Mouse (Mus musculus): ENCODE measurements at regions not wholly inside any gene's neighbourhood (a gene's known extent, or its start where the extent isn't known, plus 50 kb on each side); places are given as distances from the start of the nearest gene placed in this dataset.
A peak's percentile ranks its signal among the peaks of the same experiment; 100 is the strongest.

DNA sequence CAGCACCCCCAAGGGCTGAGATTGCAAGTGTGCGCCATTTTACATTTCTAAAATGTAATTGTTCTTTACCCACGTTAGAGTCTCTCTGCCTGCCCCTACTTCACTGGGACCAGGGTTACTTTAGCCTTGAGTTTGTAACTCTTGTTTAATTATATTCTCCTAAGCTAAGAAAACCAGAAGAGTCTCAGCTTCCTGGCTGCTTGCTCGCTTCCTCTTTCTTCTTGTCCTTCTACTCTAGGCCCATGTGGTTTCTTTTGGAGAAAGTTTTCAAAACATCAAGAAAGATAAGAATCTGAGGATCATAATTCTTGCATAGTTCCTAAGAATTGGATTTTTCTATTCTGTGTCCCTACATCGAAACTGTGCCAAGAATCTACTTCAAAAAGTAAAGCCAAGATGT lies 228.6 kb downstream of the Tmsb4x start:
- DNase-seq (ENCODE audit: low spot score in 2 of 2) = peak in 1 of 2 experiments; percentile 4

DNA sequence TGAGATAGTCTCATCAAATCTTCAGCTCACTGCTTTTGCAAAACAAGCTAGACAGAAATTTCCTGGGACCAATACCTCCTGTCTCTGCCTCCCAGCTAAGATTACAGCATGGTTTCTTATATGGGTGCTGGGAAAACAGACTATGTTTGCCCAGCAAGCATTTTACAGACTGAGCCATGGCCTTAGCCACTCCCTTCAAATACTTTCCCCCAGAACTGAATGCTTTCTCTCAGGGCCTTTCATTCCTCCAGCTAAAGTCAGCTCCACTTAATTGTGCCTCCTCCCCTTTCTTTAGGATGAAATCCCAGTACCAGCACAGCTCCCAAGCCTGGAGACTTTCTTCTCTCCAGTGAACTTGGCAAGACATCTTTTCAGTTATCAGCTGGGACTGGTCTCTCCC lies 232.1 kb downstream of the Tmsb4x start:
- no peak for DNase-seq (ENCODE audit: low spot score in 2 of 2)

DNA sequence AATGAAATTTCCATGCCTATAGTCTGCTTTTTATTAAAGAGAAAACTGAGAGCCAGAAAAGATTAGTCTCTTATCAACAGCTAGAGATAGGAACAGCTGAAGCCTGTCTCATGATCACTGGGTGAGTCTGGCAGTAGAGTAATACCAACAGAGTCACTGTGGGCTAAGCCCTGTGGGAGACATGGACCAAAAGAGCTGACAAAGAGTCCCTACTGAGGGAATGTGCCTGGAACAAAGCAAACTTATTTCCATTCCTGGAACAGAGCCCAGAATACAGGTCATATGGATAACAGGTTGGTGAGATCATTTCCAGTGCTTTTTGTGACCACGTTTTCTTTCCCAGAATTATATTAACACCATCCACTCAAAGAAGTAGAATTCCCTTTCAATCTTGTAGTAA lies 237.4 kb downstream of the Tmsb4x start:
- DNase-seq (ENCODE audit: low spot score in 2 of 2) = no peak

DNA sequence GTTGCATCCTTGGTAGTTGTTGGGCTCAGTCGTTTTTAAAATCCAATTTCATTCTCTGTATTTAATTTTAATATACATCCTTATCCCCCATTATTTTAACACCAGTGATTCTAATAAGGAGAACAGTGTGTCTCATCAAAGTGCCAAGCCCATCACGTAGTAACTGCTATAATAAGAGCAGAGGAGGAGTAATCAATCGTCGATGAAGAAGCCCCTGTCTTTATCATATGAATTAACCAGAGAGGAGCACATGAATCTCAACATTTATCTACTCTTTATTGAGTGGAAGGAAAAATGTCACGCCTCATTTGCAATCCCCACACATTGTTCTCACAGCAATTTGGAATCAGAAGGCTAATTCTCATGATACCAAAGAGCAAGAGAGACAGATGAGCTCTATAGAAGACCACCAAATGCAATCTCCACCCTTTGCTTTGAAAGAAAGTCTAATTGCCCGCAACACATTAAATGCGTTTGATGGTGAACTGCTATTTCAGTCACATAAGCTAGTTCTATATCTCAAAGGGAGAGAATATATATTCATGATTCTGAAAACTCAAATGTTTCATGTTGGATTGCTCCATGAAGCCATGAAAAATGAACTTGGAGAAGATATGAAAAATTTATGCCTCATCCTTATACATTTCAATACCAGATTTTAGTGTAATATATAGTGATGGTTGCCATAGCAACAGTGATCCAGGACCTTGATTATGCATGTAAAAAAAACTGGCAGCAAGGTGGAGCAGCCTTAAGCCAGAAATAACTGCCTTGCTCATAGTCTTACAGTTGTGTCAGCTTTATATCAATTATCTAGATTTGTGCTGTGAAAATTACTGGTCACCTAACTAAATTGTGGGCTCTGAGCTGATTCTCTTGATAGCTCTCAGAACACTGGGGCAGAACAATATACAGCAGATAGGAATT lies 244.2 kb downstream of the Tmsb4x start:
- DNase-seq (ENCODE audit: low spot score in 2 of 2) = no peak

DNA sequence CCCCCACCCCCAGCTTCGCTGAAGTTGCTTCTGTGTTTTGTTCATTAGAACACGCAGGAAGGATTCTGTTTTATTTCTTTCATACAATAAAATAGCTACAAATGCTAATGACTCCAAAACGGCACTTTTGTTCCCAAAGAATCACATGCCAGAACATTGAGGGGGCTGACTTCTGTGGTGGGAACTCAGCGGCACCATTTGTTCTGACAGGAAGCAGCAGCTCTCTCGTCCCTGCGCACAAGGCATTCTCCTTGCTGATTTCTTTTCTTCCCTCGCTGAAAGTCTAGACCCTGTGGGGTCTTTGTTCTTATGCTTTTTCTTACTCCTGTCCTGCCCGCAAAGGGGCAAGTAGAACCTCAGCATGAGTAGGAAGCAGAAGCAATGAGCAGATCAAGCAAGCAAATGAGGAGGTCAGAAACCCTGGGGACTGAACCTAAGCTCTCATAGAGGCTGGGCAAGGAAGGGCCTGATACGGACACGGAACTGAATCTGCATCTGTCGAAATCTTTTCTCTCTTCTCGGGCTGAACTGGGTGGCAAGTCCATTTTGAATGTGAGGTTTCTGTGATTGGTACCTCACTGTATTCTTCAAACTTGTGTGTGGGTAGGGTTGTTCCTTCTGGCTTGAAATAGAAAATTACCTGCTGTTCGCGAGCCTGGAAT lies 256.5 kb downstream of the Tmsb4x start:
- DNase-seq (ENCODE audit: low spot score in 2 of 2) = peak; percentile 58 to 61

DNA sequence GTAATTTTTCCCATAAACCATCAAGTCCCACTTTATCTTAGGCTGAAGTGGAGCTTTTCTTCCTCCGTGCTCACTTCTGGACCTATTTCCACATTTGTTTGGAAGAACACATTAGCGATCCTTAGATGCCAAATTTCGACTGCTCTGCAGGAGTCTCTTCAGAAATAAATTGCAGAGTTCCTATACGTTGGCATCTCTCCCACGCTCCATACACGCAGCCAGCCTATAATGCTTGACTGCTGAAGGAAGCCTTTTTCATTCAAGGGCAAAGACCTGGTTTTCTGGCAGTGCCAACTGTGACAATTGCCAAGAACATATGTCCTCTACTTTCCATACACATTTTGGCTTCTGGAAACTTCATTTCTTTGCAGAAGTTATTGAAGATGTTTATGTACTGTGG lies 258.1 kb downstream of the Tmsb4x start:
- no peak for DNase-seq (ENCODE audit: low spot score in 2 of 2)

DNA sequence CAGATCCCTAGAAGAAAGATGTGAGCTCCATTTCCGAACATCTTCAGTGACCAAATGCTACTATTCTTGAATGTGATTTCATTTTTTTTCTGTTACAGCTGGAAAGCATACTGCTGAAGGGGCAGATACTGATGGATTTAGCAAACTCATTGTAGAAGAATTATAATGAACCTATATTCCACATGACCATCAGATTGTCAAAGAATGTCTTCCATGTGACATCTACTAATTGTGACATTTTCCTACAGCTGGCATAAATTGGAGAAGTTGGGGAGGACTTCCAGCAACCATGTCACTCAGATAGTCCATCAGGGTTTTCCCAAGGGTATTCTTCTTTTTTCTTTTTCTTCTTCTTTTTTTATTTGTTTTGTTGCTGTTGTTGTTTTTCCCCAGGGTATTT lies 263.2 kb downstream of the Tmsb4x start:
- no peak for DNase-seq (ENCODE audit: low spot score in 2 of 2)

DNA sequence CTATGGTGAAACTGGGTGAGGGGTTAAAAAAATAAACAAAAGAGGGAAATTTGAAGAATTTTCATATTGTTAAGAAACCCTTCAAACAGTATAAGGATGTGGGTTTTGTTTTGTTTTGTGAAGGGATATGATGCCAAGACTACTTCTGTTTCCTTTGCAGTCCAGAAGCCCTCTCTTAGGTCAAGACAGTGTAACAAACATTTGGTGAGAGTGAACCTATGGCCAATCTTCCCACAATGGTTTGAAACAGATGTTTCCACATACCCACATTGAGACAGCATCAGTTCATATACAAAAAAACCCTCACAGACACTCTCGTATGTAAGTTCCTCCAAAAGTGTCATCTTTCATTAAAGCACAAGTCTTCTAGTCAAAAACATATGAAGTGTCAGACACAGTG lies 263.6 kb downstream of the Tmsb4x start:
- DNase-seq (ENCODE audit: low spot score in 2 of 2) = no peak

DNA sequence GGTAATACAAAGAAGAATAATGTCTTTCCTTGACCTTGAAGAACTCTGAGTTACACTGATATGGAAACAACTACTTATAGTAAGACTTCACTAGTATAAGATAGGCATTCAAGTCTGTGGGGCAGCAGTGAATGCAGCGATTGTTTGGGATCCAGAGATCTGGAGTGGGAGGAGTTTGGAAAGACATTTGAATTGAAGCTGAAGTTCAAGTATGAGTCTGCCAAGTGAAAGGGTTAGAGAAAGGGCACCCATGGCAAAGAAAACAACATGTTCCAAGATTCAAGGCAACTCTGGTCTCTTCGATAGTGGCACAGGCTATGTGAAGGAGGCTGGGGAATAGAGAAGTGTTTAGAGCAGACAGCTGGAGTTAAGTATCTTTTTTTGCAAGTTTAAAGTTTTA lies 275.3 kb downstream of the Tmsb4x start:
- no peak for DNase-seq (ENCODE audit: low spot score in 2 of 2)

DNA sequence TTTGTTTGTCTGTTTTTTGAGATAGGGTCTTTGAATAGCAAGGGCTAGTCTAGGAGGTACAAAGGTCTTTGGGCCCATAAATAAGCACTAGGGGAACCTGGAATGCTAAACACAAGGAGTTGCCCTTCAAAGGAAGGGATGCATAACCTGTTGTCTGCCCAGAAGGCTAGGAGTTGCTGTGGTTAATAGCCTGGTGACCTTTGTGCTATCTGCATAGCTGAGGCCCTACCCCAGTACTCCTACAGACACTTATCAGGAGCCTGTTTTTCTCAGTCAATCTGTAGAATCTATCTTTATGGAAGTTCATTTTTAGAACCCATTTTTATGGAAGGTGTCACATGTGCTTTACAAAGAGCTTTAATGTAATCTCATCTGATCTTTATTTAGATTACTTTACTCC lies 276.6 kb downstream of the Tmsb4x start:
- DNase-seq (ENCODE audit: low spot score in 2 of 2) = no peak

DNA sequence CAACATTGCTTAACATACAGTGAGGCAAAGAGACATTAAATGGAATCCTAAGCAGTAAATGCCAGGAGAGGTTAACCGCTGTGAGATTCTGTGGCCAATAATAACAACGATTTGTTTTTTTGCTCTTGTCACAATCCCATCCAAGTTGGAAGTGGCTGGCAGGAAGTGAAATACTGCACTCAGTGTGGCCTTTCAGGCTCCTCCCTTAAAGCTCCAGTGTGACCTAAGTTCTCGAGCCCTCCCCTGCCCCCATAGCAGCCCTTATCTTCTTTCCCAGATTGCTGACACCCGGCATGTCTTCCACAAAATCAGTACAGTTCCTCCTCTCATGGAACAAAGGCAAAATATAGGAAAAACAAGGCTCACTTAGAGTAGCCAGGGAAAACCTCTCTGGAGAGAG lies 278.1 kb downstream of the Tmsb4x start:
- peak in 1 of 2 experiments; percentile 1 for DNase-seq (ENCODE audit: low spot score in 2 of 2)

DNA sequence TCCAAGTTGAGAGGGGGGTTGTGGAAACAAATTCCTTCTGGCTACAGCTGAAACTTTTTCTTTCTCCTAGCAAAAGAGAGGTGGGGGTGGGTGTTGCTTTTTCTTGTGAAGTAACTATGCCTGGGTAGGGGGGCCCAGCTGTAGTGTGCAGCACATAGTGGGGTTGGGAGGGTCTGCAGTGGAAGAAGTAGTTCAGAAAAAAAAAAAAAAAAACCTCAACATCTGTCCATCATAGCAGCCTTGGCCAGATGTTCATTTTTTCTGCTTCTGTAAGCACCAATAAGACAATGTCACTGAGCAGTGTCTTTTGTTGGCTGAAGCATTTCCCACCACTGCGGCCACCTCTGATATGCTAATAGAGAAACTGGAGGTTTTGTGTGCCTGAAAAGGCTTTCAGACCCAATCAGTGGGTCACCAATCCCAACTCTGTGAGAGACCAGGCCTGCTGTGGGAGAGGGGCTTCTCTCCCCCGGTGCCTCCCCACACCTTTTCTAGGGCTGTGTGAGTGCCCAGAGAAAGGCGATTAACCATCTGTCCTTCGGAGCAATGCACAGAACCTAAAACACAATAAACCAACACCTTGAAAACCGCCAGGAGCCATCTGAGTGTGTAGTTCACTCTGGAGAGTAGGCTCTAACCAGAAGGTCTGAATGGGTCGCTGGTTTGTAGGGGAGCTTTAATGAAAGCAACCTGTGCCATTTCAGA lies 279.2 kb downstream of the Tmsb4x start:
- no peak for DNase-seq (ENCODE audit: low spot score in 2 of 2)

DNA sequence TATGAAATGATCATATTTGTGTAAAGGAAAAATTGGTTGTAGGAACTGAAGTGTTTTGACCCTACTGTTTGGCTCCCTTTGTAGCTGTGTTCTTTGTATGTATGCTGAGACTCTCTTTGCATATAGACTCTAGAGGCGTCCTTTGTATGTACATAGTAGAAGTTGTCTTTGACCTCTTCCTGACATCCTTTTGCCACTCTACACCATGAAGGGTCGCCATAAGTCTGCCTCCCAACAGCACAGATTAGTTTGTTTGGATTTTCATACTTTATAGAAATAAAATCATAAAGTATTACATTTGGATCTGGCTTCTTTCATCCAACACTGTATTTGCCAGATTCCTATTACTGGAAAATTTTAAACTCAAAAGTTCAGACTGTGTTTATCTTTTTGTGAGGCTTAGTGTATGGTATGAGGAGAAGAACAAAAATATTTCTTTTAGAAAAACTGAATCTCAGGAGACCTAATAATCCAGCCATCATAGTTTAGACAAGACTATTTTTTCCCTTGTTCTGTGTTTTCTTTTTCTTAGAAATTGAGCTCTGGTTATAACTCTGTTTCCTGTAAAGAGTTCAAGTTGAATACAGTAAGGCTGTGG lies 293.7 kb downstream of the Tmsb4x start:
- no peak for DNase-seq (ENCODE audit: low spot score in 2 of 2)

DNA sequence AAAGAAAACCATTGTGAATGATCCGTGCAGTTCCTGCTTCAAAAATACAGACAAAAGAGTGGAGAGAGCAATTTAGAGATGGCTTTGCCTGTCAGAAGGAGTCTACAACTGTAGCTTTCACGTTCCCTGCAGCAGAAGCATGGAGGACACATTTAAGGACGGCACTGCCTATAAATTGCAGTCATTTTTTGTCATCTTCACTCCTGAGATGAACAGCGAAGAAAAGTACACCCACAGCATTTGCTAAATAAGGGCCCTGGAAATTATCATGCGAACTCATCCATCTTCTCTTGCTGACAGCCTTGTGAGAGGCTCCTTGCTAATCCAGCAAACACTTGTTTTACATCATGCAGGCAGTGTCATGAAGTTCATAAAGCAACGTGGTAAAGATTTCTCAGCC lies 302.5 kb downstream of the Tmsb4x start:
- DNase-seq (ENCODE audit: low spot score in 2 of 2) = no peak

DNA sequence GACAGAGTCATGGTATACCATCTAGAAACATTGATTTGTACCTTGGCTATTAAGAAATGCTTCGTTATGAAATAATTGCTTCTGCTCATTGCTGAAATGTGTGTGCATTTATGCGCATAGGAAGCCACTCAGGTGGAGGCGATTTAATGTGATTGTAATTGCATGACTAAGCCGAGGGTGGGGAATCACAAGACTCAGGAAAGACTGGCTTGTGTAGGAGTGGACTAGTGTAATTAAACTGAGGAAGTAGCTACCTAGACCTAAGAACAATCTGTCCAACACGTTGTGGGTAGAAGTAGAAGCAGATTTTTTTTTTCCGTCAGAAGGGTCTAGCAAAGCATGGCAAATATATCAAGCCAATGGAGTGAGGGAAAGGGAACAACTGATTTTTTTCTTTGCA lies 308.4 kb downstream of the Tmsb4x start:
- DNase-seq (ENCODE audit: low spot score in 2 of 2) = no peak

DNA sequence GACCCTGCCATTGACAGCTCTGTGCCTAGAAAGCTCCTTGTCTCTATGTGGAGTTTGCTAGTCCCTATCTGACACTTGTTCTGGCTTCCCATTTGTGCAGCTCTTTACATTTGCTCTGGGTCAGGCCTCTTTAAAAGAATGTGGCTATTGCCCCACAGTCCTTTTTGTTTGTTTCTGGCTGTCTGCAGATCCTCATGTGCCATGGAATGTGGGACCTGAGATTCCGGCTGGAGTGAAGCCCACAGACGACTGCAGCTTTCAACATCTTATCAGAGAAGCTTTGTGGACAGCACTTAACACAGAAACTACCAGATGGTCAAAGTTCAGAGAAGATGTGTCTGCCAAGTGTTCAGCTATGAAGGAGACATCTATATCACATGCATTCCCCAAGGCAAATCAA lies 309.7 kb upstream of the Egfl6 start:
- DNase-seq (ENCODE audit: low spot score in 2 of 2) = no peak

DNA sequence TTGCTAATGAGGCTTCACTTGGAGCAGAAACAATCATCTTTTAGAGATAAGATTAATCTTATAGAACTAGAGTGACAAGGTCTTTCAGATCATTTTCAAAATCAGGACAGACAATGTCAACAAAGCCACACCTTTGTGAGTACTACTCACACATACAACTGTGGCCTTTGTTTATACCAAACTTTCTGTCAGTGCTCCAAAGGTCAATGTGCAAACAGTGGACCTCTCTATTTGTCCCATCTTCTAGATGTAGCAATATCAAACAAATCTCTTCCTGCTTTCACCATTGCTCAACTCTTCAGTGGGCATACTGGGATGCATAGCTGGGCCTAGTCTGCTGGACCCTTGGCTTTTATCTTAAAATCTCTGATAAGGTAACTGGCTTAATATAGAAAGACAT lies 300.9 kb upstream of the Egfl6 start:
- no peak for DNase-seq (ENCODE audit: low spot score in 2 of 2)

DNA sequence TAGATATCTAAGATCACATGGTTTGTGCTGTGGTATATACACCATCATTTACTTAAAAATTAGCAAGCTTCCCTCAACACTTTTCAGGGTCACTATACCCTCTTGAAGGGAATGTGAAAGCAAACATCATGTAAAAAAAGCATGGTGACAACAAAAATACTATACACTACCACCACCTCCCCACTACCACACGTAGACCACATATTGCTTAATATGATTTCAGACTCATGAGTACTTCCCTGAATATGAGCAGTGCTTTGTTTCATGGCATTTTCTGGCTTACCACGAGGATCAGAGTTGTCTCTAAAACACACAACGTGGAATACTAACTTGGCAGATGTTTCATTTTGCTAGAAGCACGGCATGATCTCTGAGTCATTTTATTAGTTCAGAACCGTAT lies 284.0 kb upstream of the Egfl6 start:
- no peak for DNase-seq (ENCODE audit: low spot score in 2 of 2)

DNA sequence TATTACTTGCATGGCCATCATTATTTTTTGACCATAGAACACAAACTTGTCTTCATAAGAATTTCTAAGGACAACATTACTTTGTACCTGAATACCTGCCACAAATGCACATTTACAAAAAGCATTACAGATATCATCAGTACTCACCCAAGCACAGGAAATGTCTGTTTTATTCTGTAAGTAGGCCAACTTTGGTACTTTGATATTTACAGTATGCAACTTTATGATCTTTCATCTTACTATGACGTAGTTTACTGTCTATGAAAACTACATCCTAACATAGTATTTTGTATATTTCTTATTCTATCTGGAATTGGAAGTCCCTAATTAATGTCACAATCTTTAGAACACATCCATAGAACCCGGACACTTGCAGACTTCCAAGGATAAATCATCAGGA lies 282.2 kb upstream of the Egfl6 start:
- DNase-seq (ENCODE audit: low spot score in 2 of 2) = no peak

All from spleen, postnatal 36 days (tissue).